Mouse (Mus musculus) erythroid progenitor cell, adult 5-6 weeks (primary cell): ENCODE measurements around the gene Il3. TPM values are rescaled to one million over a fixed set of nuclear protein-coding genes. Genes with fewer than 3 reads are reported as not detected.
A peak's percentile ranks its signal among the peaks of the same experiment; 100 is the strongest.

ENCODE experiments used
- ATAC-seq: replicated peaks from 2 replicates; pipeline ENCODE4 v1.8.0; 2016; ENCODE audit warnings: moderate number of reproducible peaks, mild to moderate bottlenecking, moderate TSS enrichment, inconsistent platforms; ENCODE audit not compliant: poor library complexity, low FRiP score, severe bottlenecking
- total RNA-seq, 2 experiments: library from RNA; stranded (forward) in 1 of 2; stranded (reverse) in 1 of 2; fragments of 150-400 nt in 1 of 2; fragments of 186-747, 209-891 nt in 1 of 2; gene quantifications; 2 replicates each; pipeline versions ENCODE4 v1.2.3 to v1.2.4; 2015 to 2017; ENCODE audit warnings: low replicate concordance in 2 of 2

Gene Il3
- total RNA-seq, 2 experiments from 2014 or later, result not detected

DNA sequence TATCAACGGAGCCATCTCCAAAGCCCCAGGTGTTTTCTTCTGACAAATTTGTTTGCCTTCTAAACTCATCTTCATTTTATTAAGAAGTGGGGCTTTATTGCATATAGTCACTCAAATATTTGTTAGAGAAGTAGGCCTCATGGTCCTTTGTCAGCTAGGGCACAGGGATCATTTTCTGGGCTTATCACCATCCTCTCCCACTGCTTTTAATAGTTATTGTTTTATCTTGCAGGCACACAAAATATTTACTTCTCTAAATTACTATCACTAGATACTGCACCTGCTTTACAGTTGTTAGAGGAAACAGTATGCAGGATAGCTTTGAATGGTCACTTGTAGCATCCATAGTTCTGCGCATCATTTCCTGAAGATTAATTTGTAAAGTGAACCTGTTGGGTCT lies 25.1 kb upstream of the Il3 start:
- ATAC-seq, result no peak

DNA sequence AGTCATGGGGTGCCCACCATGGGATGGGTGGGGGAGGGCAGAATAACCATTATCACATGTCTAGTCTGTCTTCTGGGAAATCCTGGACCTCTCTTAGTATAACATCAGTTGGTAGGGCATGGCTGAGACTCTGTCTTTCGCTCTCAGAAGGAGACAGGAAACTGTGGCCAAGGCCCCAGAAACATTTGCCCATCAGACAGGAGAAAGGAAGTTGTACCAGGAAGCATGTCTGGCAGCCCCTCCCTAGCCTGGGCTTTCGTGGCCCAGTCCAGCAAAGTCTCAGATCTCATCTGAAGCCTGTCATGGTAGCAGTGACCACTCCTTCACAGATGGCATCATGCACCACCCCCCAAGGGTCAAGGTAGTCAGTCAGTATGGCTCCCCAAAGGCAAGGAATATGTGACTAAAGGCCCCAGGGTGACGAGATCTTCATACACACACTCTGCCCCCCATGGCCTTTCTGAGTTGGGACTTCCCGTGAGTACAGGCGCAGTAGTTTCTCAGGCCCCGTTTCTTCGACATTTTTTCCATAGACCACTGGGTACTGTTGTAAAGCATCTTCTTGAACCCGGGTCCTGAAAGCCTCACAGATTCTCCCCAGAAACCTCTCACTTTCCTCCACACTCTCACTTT lies 20.9 kb upstream of the Il3 start:
- no peak for ATAC-seq

DNA sequence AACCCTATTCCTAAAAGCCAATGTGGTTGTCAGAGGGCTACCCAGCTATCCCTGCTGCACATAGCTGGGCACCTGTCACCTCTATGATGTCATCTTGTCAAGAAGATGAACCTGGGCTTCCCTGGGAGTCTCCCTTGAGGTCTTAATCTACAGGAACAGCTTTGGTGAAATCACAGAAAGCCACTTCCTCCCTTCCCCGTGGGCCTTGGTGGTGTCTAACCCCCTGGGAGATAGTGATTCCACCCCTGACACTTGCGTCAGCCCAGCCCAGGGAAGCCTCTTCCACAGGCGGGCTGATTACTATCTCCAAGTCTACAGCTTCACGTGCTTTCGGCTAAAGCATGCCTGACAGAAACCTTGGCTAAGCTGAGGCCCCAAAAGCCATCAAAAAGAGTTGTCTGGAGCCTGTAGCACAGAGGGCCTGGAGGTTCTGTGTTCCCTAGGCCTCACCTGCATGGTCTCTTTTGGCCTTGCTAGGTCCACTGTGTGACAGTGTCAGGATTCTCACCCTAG lies 4.4 kb upstream of the Il3 start:
- ATAC-seq, result no peak

DNA sequence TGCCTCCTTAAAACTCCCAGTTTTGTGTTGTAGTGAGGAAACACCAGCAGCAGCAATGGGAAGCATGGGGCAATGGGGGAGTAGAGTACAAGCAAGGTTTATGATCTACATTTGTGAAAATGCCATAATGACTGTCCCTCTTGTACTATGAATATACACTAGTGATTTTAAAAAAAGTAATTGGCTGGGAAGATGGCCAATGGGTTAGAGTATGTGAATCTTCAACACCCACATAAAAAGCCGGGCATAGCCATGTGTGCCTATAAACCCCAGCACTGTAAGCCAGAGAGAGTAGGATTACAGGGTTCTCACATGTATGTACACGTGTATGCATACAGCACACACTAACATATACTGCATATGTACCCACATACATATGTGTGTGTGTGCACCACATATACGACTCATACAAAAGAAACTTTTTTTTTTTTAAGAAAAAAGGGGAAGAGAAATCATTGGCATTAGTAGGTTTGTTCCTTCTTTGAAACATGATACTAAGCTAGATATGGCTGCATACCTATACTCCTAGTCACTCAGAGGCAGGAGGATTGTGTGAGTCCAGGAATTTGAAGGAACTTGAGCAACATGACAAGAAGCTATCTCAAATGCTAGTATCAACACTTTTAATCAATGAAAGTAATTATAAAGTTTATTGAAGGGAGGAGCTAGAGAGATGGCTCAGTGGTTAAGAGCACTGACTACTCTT lies 2.3 kb upstream of the Il3 start:
- ATAC-seq, result no peak

DNA sequence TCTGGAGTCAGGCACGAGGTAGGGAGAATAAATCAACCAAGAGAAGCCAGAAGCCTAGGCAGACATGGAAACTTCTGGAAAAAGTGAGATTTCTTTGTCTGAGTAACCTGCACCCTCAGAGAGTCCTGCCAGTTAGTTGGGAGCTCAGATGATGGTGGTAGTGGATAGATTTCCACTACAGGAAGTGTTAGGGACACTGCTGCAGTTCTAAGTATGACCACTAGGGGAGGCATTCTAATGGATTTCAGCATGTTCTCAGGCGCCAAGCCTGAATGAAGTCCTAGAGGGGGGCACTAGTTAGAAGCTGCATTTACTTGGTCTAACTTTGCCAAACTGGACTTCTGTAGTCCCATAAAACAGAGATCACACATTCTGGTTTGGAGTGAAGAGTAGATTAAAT lies 2.5 kb downstream of the Il3 start:
- ATAC-seq, result peak; percentile 49; the same call in 1 of the 2 replicates

DNA sequence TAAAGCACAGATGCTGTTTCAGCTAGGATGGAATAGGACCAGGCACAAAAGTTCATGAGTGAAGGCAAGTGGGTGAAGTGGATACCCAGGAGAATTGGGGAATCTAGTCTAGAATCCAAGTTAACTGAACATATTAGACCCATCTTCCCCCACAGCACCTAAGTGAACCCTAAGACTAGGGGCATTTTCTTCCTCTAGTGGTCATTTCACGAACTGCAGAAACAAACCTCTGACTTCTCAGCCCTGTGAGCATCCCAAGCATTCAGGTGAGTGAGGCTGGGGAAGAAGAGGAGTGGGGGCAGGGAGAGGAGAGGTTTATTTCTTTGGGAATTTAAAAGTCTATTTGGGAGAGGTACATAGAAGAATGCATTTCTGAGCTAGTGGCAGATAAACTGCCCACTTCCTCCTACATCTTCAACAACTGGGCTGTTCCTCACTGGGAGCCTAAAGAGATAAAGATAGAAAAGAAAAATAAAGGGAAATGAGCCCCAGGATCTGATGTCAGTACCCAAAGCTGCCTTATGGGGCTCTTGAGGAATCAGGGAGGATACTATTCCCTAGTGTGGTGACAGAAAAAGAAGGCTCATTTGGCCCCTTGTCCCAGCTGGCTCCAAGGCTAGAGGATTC lies 3.6 kb downstream of the Il3 start:
- ATAC-seq, result no peak

DNA sequence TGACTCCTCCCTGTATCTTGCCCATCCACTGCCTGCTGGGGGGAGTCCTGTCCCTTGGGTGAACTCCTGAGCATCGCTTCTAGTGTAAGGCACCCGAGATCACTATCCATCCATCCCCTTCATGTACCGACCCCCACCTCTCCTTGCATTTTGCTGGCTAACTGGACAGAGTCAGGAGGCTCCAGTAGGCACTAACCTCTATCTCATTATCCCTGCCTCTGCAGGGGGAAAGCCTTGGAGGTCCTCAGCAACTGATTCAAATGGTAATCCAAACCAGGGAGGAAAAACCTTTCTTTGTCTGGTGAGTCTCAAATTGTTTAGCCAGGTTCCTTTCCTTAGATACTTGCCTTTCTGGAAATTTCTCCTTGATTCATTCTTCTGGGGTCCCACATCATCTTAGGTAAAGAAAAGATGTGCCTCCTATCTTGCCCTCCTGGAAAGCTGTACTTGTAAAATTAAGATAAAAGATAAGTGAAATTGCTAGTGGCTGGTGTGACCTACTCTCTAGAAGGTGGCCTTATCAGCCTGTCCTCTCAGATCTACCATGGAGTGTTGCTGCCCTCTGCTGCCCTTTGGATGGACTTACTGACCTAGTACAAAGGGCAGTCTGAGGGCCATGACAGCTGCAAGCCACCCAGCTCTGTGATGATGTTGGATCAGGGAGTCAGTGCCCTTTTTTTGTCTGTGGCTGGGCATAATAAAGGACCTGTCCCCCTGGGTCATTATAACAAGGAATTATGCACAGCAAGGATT lies 10.3 kb downstream of the Il3 start:
- ATAC-seq, result no peak

DNA sequence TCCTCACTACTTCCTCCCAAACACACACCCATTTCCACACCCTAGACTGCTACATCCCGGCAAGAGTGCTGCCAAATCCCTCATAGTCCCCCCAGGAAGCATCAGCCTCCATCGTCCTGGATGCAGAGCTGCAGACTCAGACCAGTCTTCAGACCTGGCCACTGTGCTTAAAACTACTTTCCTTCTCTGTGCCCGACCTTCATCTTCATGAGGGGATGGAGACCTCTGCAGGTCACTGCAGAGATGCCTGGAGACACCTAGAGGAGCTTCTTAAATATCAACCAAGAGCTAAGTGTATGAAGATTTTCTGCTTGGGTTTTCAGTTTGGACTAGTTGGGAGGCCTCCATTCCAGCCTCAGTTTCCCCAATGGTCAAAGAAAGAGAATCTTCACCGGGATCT lies 13.0 kb downstream of the Il3 start:
- no peak for ATAC-seq

DNA sequence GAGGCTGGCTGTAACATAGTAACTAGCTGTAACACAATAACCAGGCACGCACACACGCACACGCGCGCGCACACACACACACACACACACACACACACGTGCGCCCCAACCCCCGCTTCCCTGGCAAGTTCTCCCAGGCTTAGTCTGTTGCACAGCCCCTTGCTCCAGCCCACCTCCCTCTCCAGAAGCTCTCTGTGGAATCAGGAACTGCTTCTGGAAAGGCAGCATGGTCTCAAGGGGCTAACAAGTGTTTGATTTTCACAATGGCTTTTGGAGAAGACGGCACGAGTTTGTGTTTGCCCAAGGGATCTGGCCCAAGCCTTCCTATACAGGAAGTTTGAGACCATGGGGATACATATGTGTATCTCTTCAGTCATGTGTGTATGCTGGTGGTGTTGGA lies 16.5 kb downstream of the Il3 start:
- no peak for ATAC-seq

DNA sequence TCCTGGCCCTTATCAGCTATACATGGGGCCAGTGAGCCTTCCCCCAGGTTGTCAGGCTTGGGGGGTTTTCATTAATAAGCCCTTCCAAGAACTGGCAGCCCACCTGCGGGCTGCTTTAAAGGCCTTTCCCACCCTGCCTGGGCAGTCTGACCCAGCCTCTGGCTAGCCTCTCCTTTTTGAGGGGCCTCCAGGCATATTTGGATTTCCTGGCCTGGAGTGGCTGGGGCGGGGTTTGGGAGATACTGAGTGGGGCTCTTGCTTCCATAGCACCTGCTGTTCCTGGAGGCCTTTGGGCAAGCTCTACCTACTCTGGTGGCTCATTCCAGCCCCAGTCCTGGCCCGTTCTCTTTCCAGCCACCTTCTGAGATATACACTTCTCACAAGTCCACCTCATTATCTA lies 17.3 kb downstream of the Il3 start:
- no peak for ATAC-seq

DNA sequence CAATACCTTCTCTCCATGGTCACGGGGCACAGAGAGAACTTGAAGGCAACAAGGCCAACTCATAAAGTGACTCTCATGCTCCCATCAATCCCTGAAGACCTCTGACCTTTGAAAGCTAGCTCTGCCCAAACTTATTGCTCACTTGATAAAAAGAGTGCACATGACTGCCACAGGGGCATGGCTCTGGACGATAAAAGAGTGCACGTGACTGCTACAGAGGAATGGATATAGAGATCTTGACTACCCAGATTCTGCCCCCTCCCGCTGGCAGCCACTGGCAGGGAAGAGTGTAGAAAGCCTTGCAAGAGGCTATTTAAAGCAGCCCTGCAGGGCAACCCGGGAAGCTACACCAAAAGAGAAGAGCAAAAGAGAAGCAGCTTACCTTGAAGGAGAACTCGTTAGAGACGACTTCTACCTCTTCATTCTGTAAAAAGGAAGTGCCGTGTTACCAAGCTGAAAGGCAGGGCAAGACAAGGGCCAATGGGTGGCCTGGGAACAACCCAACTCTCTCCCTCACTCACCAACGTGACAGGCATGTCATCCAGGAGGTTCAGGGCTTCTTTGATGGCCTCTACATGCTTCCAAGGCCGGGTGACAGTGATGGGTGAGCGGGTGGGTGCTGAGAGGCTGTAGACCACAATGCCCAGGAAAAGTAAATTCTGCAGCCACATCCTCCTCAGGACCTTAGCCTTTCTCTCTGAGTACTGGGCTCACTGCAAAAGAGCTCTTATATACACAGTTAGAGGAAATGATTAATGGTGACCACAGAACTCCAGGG lies 17.9 kb downstream of the Il3 start, which contains the start of gene Csf2:
TSS of gene Csf2 (minus strand) at position 728 of the 778 bp plus-strand sequence.
- no peak for ATAC-seq

DNA sequence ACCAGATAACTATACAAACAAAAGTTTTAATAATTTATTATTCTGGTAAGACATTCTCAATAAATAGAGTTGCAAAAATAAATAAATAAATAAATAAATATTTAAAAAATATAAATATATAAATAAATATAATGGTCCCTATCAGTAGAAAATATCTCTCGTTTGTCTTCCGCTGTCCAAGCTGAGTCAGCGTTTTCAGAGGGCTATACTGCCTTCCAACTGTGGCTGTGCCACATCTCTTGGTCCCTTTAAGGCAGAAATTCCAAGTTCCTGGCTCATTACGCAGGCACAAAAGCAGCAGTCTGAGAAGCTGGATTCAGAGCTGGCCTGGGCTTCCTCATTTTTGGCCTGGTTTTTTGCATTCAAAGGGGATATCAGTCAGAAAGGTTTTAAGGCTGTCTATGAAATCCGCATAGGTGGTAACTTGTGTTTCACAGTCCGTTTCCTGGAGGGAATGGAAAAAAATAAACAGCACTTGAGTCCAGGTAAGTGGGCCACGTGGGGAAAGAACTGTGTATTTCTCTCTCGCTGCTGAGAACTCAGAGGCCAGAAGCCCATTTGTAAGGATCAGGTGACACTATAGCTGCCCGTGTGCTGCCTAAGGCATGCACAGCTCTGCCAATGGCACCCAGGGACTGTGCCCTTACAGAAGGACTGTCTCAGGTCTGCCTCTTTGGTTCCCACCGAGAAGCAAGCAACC lies 19.7 kb downstream of the Il3 start:
- ATAC-seq, result no peak

DNA sequence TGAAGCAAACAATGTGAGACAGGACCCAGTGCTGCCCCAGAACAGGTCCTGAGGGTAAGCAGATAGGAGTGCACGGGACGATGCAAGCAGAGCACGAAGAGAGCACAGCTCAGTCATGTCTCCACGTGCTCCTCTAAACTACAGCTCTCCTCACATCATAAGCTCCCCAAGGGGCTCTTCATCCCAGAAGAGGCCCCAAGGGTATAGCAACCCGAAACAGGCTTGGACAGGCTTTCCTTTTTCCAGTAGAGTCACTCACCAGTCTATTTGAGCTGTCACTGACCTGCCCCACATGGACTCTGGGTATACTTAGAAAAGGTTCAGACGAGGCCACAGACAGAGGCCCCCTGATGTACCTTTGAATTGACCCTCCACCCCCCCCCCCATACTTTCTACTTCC lies 22.6 kb downstream of the Il3 start:
- no peak for ATAC-seq

DNA sequence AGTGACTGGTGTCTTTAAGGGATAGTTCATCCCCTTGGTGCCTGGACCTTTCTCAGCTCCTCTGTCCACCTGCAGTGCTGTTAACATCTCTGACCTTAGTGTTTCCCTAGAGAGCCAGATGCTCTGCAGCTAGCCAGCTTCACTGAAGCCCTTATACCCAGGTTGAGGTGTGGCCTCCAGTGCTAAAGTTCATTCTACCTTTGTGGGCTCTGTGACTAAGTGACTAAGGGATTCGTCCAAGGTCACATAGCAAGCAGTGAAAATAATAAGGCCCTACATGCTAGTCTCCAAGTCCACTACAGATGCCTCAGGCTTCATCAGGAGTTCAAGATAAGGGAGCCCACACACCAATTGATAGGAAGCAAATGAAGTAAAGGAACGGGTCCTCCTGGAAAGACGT lies 24.6 kb downstream of the Il3 start:
- ATAC-seq, result no peak

DNA sequence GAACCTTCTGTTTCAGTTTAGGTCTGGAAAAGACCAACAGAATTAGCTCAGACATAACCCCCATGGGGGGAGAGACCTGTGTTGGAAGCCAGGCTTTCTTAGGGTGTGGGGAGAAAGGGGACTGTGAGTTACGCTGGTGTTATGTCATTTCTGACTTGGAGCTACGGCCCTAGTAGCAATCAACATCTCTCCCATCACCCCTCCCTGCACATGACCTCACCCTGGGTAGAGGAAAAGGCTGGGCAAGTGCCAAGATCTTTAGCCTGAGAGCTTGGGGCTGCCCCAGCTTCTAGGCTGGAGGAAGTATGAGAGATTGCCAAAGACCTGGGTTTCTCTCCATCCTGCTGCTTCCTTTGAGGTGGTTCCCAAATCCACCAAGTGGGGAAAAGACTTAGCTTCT lies 30.1 kb downstream of the Il3 start:
- ATAC-seq, result no peak

DNA sequence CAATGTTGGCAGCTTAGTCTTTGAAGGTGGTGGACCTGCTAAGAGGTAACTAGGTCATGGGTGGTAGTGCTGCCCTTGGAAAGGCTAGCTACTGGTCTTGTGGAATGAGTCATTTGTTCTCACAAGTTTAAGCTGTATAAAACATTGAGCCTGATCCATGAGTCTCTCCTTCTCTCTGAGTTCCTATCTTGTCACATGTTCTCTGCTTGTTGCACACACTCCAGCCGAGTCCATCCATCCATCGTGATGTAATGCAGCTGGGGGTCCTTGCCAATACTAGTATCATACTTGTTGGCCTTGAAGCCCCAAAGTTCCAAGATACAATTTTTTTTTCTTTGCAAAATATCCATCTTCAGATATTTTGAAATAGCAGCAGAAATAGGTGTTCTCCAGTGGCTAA lies 39.6 kb downstream of the Il3 start:
- ATAC-seq, result no peak

DNA sequence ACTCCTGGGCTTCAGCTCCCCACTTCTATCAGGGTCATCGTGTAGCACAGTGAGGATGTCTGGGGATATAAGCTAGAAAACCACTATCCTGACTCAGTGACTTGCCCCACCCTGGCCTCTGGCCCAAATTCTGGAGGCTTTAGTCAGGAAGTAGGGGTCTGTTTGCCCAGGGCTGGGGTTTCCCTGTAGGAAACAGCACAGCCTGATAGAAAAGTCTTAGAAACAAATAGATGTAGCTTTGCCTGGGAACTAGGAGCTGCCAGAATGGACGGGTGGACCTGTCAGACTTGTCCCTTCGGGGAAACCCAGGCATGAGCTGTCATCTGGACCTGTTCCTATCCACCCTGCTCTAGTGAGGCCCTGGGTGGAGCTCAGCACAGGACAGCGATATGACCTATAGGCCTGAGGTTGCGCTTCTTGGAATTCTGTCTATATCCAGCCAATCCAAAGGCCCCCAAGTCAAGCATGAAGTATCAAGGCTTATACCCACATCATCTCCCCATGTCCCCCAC lies 42.5 kb downstream of the Il3 start:
- no peak for ATAC-seq

DNA sequence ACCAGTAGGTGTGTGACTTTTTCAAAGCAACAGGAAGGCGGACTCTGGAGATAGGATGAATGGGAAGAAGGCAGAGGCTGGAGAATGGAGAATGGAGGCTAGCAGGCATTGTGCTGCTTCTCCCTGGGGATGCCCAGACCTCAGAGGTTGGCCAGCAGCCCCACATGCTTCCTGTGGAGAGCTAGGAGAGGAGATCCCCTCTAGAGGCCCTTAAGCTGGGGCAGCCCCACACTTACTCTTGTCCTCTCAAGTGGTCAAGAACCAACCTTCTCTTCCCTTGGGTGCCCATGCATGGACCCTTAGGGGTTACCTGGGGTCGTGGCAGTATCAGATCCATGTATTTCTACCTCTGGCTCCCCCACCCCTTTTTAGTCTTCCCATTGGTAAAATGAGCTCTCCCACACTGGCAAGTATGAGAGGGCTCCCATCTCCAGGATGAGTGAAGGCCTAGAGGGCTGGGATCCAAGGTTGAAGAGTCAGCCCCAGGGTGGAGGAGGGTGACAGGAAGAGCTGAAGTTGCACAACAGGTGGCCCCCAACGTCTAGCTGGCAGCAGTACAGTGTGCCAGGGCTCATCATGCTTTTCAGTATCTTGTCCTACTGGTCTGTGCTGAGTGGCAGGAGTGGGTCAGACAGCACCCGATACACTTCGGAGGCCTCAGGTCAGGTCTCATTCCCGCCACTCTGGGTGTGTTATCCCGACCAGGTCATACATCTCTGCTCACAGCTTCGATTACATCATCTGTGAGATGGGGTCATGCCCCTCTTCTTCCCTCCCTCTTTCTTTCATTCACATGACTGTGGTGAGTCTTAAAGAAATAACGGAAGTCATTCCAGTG lies 43.2 kb downstream of the Il3 start:
- no peak for ATAC-seq
